Mouse (Mus musculus) CH12.LX (cell line): ENCODE data around the gene Cradd. TPM values are rescaled to one million over a fixed set of nuclear protein-coding genes. Genes with fewer than 3 reads are reported as not detected.

ENCODE experiments used
- DNase-seq: peaks from one replicate; pipeline ENCODE4 v3.0.0-alpha.2; 2013; ENCODE audit errors: extremely low read depth
- H3K27ac ChIP-seq: 2 replicates; pipeline ENCODE4 v1.5.1; 2012; ENCODE audit warnings: low read depth, mild to moderate bottlenecking, control low read depth, moderate library complexity; ENCODE audit not compliant: insufficient read depth
- H3K27me3 ChIP-seq: replicated peaks from 2 replicates; pipeline ENCODE3; 2012; ENCODE audit warnings: inconsistent platforms
- H3K36me3 ChIP-seq, 2 experiments: replicated peaks in 1 of 2; 2 replicates each; pipeline versions ENCODE3 to v1.6.1; 2012; ENCODE audit warnings: inconsistent platforms in 1 of 2, low read length in 1 of 2, mild to moderate bottlenecking in 1 of 2, mixed read lengths in 1 of 2, moderate library complexity in 1 of 2; ENCODE audit not compliant: control insufficient read depth in 1 of 2, insufficient read depth in 1 of 2
- H3K4me1 ChIP-seq, 2 experiments: 2 replicates each; pipeline ENCODE4 v1.6.1; 2012; ENCODE audit warnings: inconsistent platforms in 1 of 2, moderate library complexity in 1 of 2; ENCODE audit not compliant: insufficient read depth in 2 of 2, control insufficient read depth in 1 of 2
- H3K4me2 ChIP-seq: 2 replicates; pipeline ENCODE4 v1.6.1; 2012; ENCODE audit warnings: low read depth, mild to moderate bottlenecking, control low read depth; ENCODE audit not compliant: poor library complexity, insufficient read depth, severe bottlenecking
- H3K4me3 ChIP-seq, 3 experiments: fragments of 150-350 bp in 1 of 3; sonication (generic) in 1 of 3; replicated peaks in 1 of 3; 2 replicates each; pipeline versions ENCODE3 to v1.5.1; 2011 to 2012; ENCODE audit warnings: low read depth in 2 of 3, low read length in 2 of 3, mild to moderate bottlenecking in 2 of 3, moderate library complexity in 2 of 3, control low read depth in 1 of 3, improper control_type of control experiment in 1 of 3, inconsistent platforms in 1 of 3, mixed read lengths in 1 of 3; ENCODE audit not compliant: poor library complexity in 1 of 3
- H3K79me2 ChIP-seq: replicated peaks from 2 replicates; pipeline ENCODE4 v1.6.1; 2012; ENCODE audit warnings: mild to moderate bottlenecking, moderate library complexity; ENCODE audit not compliant: control insufficient read depth, poor library complexity, insufficient read depth, severe bottlenecking; ENCODE audit errors: extremely low read depth
- H3K9ac ChIP-seq: 2 replicates; pipeline ENCODE4 v1.6.1; 2012; ENCODE audit warnings: low read depth, mild to moderate bottlenecking, control low read depth, moderate library complexity; ENCODE audit not compliant: insufficient read depth
- H3K9me3 ChIP-seq: replicated peaks from 2 replicates; pipeline ENCODE3; 2012; ENCODE audit warnings: low read length, inconsistent platforms, mixed read lengths
- CTCF ChIP-seq, 2 experiments: IDR thresholded peaks in 1 of 2; conservative IDR thresholded peaks in 1 of 2; 2 replicates each; pipeline ENCODE4 v1.5.1; 2011 to 2012; ENCODE audit warnings: low read depth in 2 of 2, low read length in 2 of 2, improper control_type of control experiment in 1 of 2, inconsistent platforms in 1 of 2, mild to moderate bottlenecking in 1 of 2, moderate library complexity in 1 of 2
- E2F4 ChIP-seq: IDR thresholded peaks from 2 replicates; pipeline ENCODE4 v1.6.1; 2011; ENCODE audit warnings: low read depth, low read length, improper control_type of control experiment; ENCODE audit not compliant: insufficient replicate concordance
- EP300 ChIP-seq: IDR thresholded peaks from 2 replicates; pipeline ENCODE4 v1.6.1; 2011; ENCODE audit warnings: low read length, improper control_type of control experiment
- JUN ChIP-seq: IDR thresholded peaks from 2 replicates; pipeline ENCODE4 v1.6.1; 2011; ENCODE audit warnings: low read depth, mild to moderate bottlenecking, low read length, improper control_type of control experiment, moderate library complexity; ENCODE audit not compliant: insufficient read depth
- MAFK ChIP-seq: IDR thresholded peaks from 2 replicates; pipeline ENCODE4 v1.6.1; 2011; ENCODE audit warnings: low read length, improper control_type of control experiment; ENCODE audit not compliant: insufficient replicate concordance
- MAZ ChIP-seq: IDR thresholded peaks from 2 replicates; pipeline ENCODE4 v1.6.1; 2012; ENCODE audit warnings: low read depth, mild to moderate bottlenecking, inconsistent platforms, low read length, improper control_type of control experiment, moderate library complexity
- MEF2A ChIP-seq: IDR thresholded peaks from 2 replicates; pipeline ENCODE4 v1.6.1; 2014; ENCODE audit warnings: low read depth, mild to moderate bottlenecking, inconsistent platforms, low read length, improper control_type of control experiment, borderline replicate concordance
- NRF1 ChIP-seq: IDR thresholded peaks from 2 replicates; pipeline ENCODE4 v1.6.1; 2014; ENCODE audit warnings: low read depth, mild to moderate bottlenecking, inconsistent platforms, low read length, improper control_type of control experiment, moderate library complexity
- PAX5 ChIP-seq: IDR thresholded peaks from 2 replicates; pipeline ENCODE4 v1.6.1; 2012; ENCODE audit warnings: low read length, inconsistent platforms, mixed read lengths
- POLR2A ChIP-seq: IDR thresholded peaks from 2 replicates; pipeline ENCODE4 v1.6.1; 2011; ENCODE audit warnings: low read depth, mild to moderate bottlenecking, improper control_type of control experiment, low read length
- RCOR1 ChIP-seq: conservative IDR thresholded peaks from 2 replicates; pipeline ENCODE4 v1.6.1; 2012; ENCODE audit warnings: low read depth, mild to moderate bottlenecking, inconsistent platforms, low read length, improper control_type of control experiment
- SMC3 ChIP-seq: IDR thresholded peaks from 2 replicates; pipeline ENCODE4 v1.6.1; 2011; ENCODE audit warnings: low read depth, low read length, improper control_type of control experiment
- TBP ChIP-seq: conservative IDR thresholded peaks from 2 replicates; pipeline ENCODE4 v1.6.1; 2011; ENCODE audit warnings: low read depth, low read length, improper control_type of control experiment
- USF1 ChIP-seq: IDR thresholded peaks from 2 replicates; pipeline ENCODE4 v1.6.1; 2014; ENCODE audit warnings: low read depth, mild to moderate bottlenecking, inconsistent platforms, low read length, improper control_type of control experiment
- USF2 ChIP-seq: conservative IDR thresholded peaks from 2 replicates; pipeline ENCODE4 v1.6.1; 2011; ENCODE audit warnings: low read depth, low read length, improper control_type of control experiment
- ZC3H11A ChIP-seq: IDR thresholded peaks from 2 replicates; pipeline ENCODE4 v1.6.1; 2012; ENCODE audit warnings: low read depth, mild to moderate bottlenecking, inconsistent platforms, low read length, improper control_type of control experiment
- ZMIZ1 ChIP-seq: IDR thresholded peaks from 2 replicates; pipeline ENCODE4 v1.6.1; 2012; ENCODE audit warnings: low read depth, mild to moderate bottlenecking, inconsistent platforms, low read length, improper control_type of control experiment
- ZNF384 ChIP-seq: IDR thresholded peaks from 2 replicates; pipeline ENCODE4 v1.6.1; 2012; ENCODE audit warnings: low read depth, low read length, improper control_type of control experiment, inconsistent platforms
- dilution Hi-C: fragments of 300-500 bp; cut with MboI; formaldehyde crosslinking; loops from 2 replicates; pipeline ENCODE4 v1.14.3; 2020; ENCODE audit warnings: low sequenced_read_pairs; ENCODE audit not compliant: extremely low pct_unique_long_range_greater_than_20kb, extremely low pct_ligation_motif_present
- in situ Hi-C: fragments of 300-500 bp; cut with MboI; formaldehyde crosslinking; loops from 3 replicates; pipeline ENCODE4 v1.14.3; 2019; ENCODE audit warnings: low sequenced_read_pairs, low pct_ligation_motif_present, low pct_unique_long_range_greater_than_20kb, mixed read lengths
- polyA plus RNA-seq: library from polyadenylated mRNA; unstranded; fragments of >175 nt; gene quantifications from 2 replicates; pipeline ENCODE4 v1.2.1, GENCODE M21; 2012; ENCODE audit warnings: low read depth; ENCODE audit not compliant: insufficient read length
- total RNA-seq, 2 experiments: library from RNA; depleted of rRNA; stranded (reverse); fragments of 300-350 nt in 1 of 2; fragments of >200 nt in 1 of 2; gene quantifications; 2 replicates each; pipeline ENCODE4 v1.2.3; 2012 to 2014

The Cradd gene
- total and polyA plus RNA-seq, 3 experiments: 5.6 to 8.8 (median 5.6) TPM

- TF ChIP-seq PAX5 (no peak), MAFK (no peak), MEF2A (no peak), ZC3H11A (no peak), ZMIZ1 (no peak), SMC3 (no peak), USF2 (no peak), NRF1 (no peak), ZNF384 (no peak), E2F4 (no peak), MAZ (no peak), JUN (no peak), CTCF (conservative IDR thresholded peaks at IDR 0.05 in 1 of 2, IDR thresholded peaks at IDR 0.05 in 1 of 2; ENCODE audit: low read depth in 2 of 2, low read length in 2 of 2) (no peak), USF1 (no peak)
- dilution Hi-C loops: no loop called here
Observed at GRCm38 (mm10) chr10:95278085-95278484, 45.8 kb downstream of the Cradd start.

DNA sequence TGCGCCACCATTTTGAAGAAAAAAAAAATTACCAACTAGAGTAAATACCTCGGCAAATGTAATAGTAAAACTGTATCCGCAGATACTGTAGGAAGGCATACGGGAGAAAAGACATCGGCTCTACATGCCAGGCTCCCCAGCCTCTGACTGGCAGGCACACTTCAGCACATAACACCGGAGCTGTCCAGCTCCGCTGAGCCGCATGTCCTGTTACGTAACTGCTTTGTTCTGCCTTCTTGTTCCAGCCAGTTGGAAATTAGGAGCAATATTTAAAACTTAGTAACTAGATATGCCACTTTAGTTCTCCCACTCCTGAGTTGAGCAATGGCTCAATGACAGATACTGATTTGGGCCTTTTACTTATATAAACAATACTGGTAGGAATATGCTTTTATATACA, 48.4 kb downstream of the Cradd start:
- peaks cover 3% of the 10 kb centered on the region for H3K9me3 ChIP-seq
- H3K27ac ChIP-seq: no peak overlapping the region
- TF ChIP-seq POLR2A: no peak
- no peak for TF ChIP-seq RCOR1
- no peak for TF ChIP-seq TBP
- TF ChIP-seq EP300: no peak
- no peak overlapping the region for H3K9ac ChIP-seq
- H3K79me2 ChIP-seq: no peaks in the 10 kb centered on the region
- dilution Hi-C loops: no loop called here
- no peak for DNase-seq
- 0 out of 4 replicates have a peak, but pooled peaks cover 0 to 2% of the 10 kb centered on the region in 2 experiments for H3K4me1 ChIP-seq
- H3K27me3 ChIP-seq: no peaks in the 10 kb centered on the region
- in situ Hi-C loops: no loop called here
- H3K36me3 ChIP-seq: peaks cover 0 to 8% of the 10 kb centered on the region in 2 experiments
- H3K4me2 ChIP-seq: no peak overlapping the region
- H3K4me3 ChIP-seq: no peak overlapping the region

More at GRCm38 (mm10) chr10:95278085-95278484, 45.8 kb downstream of the Cradd start:
- Histone ChIP-seq H3K4me2 (no peak overlapping the region), H3K27me3 (no peaks in the 10 kb centered on the region), H3K9ac (no peak overlapping the region), H3K4me1 (0 out of 4 replicates have a peak, but pooled peaks cover 0 to 2% of the 10 kb centered on the region in 2 experiments), H3K9me3 (no peaks in the 10 kb centered on the region), H3K36me3 (peaks cover 0 to 3% of the 10 kb centered on the region in 2 experiments), H3K79me2 (no peaks in the 10 kb centered on the region), H3K4me3 (no peak overlapping the region), H3K27ac (no peak overlapping the region)
- no peak for DNase-seq
- in situ Hi-C loops: no loop called here
